Mouse (Mus musculus) lung, postnatal 0 days (tissue): ENCODE measurements around the gene Vmn1r3. TPM values are rescaled to one million over a fixed set of nuclear protein-coding genes. Genes with fewer than 3 reads are reported as not detected.
"Not testable (repeated sequence)": the region's sequence is repeated elsewhere in the genome, so short reads cannot be mapped to it uniquely, and the experiment has no call there.

ENCODE experiments used
- ATAC-seq: fragments of 200-750 bp; cut with Nextera tagmentation; 2 replicates; pipeline ENCODE4 v1.8.0; 2017; ENCODE audit warnings: moderate library complexity
- DNase-seq: peaks from one replicate; pipeline ENCODE4 v3.0.0-alpha.2; 2016; ENCODE audit warnings: low spot score
- H3K27ac ChIP-seq: fragments of 300-500 bp; sonication (generic); 2 replicates; pipeline ENCODE4 v1.5.1; 2014; ENCODE audit warnings: antibody characterized with exemption, mild to moderate bottlenecking, low read length, mixed read lengths
- H3K27me3 ChIP-seq: fragments of 300-500 bp; sonication (generic); replicated peaks from 2 replicates; pipeline ENCODE4 v1.6.1; 2014; ENCODE audit warnings: low read length, mixed read lengths; ENCODE audit not compliant: insufficient read depth
- H3K36me3 ChIP-seq: fragments of 300-500 bp; sonication (generic); 2 replicates; pipeline ENCODE4 v1.6.1; 2014; ENCODE audit warnings: low read length, mixed read lengths; ENCODE audit not compliant: insufficient read depth
- H3K4me1 ChIP-seq: fragments of 300-500 bp; sonication (generic); 2 replicates; pipeline ENCODE4 v1.6.1; 2014; ENCODE audit warnings: antibody characterized with exemption, low read depth, low read length, mixed read lengths; ENCODE audit not compliant: insufficient read depth
- H3K4me2 ChIP-seq: fragments of 300-500 bp; sonication (generic); replicated peaks from 2 replicates; pipeline ENCODE4 v1.6.1; 2014; ENCODE audit warnings: low read depth, mild to moderate bottlenecking, low read length, moderate library complexity, mixed read lengths
- H3K4me3 ChIP-seq: fragments of 300-500 bp; sonication (generic); 2 replicates; pipeline ENCODE4 v1.5.1; 2014; ENCODE audit warnings: low read depth, low read length
- H3K9ac ChIP-seq: fragments of 300-500 bp; sonication (generic); replicated peaks from 2 replicates; pipeline ENCODE4 v1.6.1; 2014; ENCODE audit warnings: low read depth, mild to moderate bottlenecking
- H3K9me3 ChIP-seq: fragments of 300-500 bp; sonication (generic); 2 replicates; pipeline ENCODE4 v1.6.1; 2016; ENCODE audit warnings: low read length, mixed read lengths
- CTCF ChIP-seq: IDR thresholded peaks from 2 replicates; pipeline ENCODE4 v1.5.1; 2016; ENCODE audit warnings: antibody characterized with exemption, mild to moderate bottlenecking
- EP300 ChIP-seq: IDR thresholded peaks from 2 replicates; pipeline ENCODE4 v1.6.1; 2016; ENCODE audit warnings: antibody characterized with exemption, mild to moderate bottlenecking, control low read depth
- WGBS: fragments of 180-500 bp; shearing (Covaris S2); extraction: QIAGEN DNeasy Blood & Tissue Kit; methylation state at CpG from one replicate; pipeline ENCODE4 v1.1.7; 2014; 5-methylcytosine and 5-hydroxymethylcytosine counted together
- polyA plus RNA-seq: library from polyadenylated mRNA; unstranded; fragments of >200 nt; fragmentation: Nextera tagmentation; extraction: Ambion mirVana; gene quantifications from 2 replicates; pipeline ENCODE4 v1.2.1, GENCODE M21; 2015

The Vmn1r3 gene
- polyA plus RNA-seq, 1 experiment from 2014 or later: not detected

GRCm38 (mm10) chr4:3175756-3176155, 9.4 kb downstream of the Vmn1r3 start:
- not testable (repeated sequence) for H3K9ac ChIP-seq, ATAC-seq, H3K36me3 ChIP-seq, DNase-seq, H3K4me1 ChIP-seq, H3K9me3 ChIP-seq, H3K27ac ChIP-seq, H3K4me3 ChIP-seq, H3K4me2 ChIP-seq, H3K27me3 ChIP-seq
- 91% methylated on average over 5 of the region's 8 CpGs for WGBS

GRCm38 (mm10) chr4:3174586-3174985, 10.6 kb downstream of the Vmn1r3 start:
- H3K36me3 ChIP-seq, DNase-seq, H3K9ac ChIP-seq, H3K4me1 ChIP-seq, H3K9me3 ChIP-seq, H3K27ac ChIP-seq, H3K27me3 ChIP-seq, ATAC-seq, H3K4me3 ChIP-seq, H3K4me2 ChIP-seq: not testable (repeated sequence)
- WGBS: 76% methylated on average over 4 of the region's 4 CpGs

DNA sequence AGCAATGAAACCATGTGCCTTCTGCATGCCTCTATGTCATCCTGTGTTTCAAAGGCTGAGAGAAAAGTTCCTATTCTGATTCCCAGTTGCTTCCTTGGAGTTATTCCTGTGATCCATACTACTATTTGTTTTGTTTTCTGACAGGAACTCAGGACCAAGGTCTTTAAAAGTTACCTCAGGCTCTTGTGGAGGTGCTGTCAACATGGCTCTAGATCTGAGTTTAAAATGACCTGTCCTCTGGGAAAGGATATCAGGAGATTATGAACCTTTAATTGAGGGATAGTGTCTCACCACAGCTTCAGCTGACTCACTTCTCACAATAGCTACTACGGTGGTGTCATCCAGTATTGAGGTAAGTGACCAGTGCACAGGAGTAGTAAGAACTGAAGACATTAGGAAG, 18.1 kb downstream of the Vmn1r3 start, which contains the start of gene Vmn1r2:
TSS of gene Vmn1r2 (plus strand) at position 301 of the 400 bp plus-strand sequence.
- not testable (repeated sequence) for ATAC-seq, H3K4me3 ChIP-seq, H3K4me1 ChIP-seq, H3K4me2 ChIP-seq, DNase-seq, H3K9me3 ChIP-seq, H3K27ac ChIP-seq, H3K27me3 ChIP-seq, H3K9ac ChIP-seq, H3K36me3 ChIP-seq
- WGBS: no CpG with 5 or more reads among the region's 1 CpGs

DNA sequence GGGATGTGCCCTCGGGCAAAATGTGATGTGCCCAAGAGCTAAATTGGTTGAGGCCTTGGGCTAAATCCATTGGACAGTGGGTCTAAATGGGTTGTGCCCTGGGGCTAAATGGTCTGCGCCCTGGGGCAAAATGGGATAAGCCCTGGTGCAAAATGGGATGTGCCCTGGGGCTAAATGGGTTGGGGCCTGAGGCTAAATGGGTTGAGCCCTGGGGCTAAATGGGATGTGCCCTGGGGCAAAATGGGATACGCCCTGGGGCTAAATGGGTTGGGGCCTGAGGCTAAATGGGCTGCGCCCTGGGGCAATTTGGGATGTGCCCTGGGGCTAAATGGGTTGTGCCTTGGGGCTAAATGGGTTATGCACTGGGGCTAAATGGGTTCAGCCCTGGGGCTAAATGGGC, 20.1 kb downstream of the Vmn1r3 start:
- H3K27ac ChIP-seq: no peak overlapping the region
- H3K27me3 ChIP-seq: no peaks in the 10 kb centered on the region
- no peak for TF ChIP-seq EP300
- TF ChIP-seq CTCF: no peak
- ATAC-seq (peak; percentile 47; the same call in 1 of the 2 replicates), DNase-seq (no peak)
- H3K9me3 ChIP-seq: no peaks in the 10 kb centered on the region
- H3K4me3 ChIP-seq: no peak overlapping the region
- H3K4me2 ChIP-seq: no peak overlapping the region
- no peak overlapping the region for H3K9ac ChIP-seq
- no peaks in the 10 kb centered on the region for H3K36me3 ChIP-seq
- WGBS: 95% methylated on average over 4 of the region's 4 CpGs
- H3K4me1 ChIP-seq: no peaks in the 10 kb centered on the region

GRCm38 (mm10) chr4:3164429-3164828, 20.7 kb downstream of the Vmn1r3 start:
- not testable (repeated sequence) for H3K9me3 ChIP-seq, ATAC-seq

GRCm38 (mm10) chr4:3153320-3153719, 31.8 kb downstream of the Vmn1r3 start:
- not testable (repeated sequence) for H3K36me3 ChIP-seq, ATAC-seq, H3K4me3 ChIP-seq, H3K9me3 ChIP-seq, H3K4me1 ChIP-seq, H3K27me3 ChIP-seq, H3K27ac ChIP-seq, H3K9ac ChIP-seq, H3K4me2 ChIP-seq, DNase-seq
- 61% methylated on average over 2 of the region's 2 CpGs for WGBS

More at GRCm38 (mm10) chr4:3164429-3164828, 20.7 kb downstream of the Vmn1r3 start:
- H3K27ac ChIP-seq, H3K4me1 ChIP-seq, H3K9ac ChIP-seq, H3K4me3 ChIP-seq, H3K4me2 ChIP-seq, DNase-seq, H3K36me3 ChIP-seq, H3K27me3 ChIP-seq: not testable (repeated sequence)

GRCm38 (mm10) chr4:3147926-3148325, 37.2 kb downstream of the Vmn1r3 start:
- not testable (repeated sequence) for H3K27ac ChIP-seq, H3K36me3 ChIP-seq, H3K27me3 ChIP-seq, H3K4me2 ChIP-seq, DNase-seq, H3K9ac ChIP-seq, H3K9me3 ChIP-seq, H3K4me3 ChIP-seq, ATAC-seq, H3K4me1 ChIP-seq
- WGBS: no CpG with 5 or more reads among the region's 3 CpGs

Other genes starting within 250 kb of the Vmn1r3 start
- not detected in 2 replicates for gene Vmn1r2, start 18.0 kb downstream of the Vmn1r3 start, polyA plus RNA-seq